Mouse (Mus musculus) kidney, adult 2 months (tissue): ENCODE measurements around the gene Lrmda. TPM values are rescaled to one million over a fixed set of nuclear protein-coding genes. Genes with fewer than 3 reads are reported as not detected.

Experiments
- DNase-seq: peaks from one replicate; pipeline ENCODE4 v3.0.0; 2021
- H3K27ac ChIP-seq: fragments of 200-500 bp; 2 replicates; pipeline ENCODE4 v1.5.1; 2012; ENCODE audit warnings: low read depth, low read length, control low read depth, inconsistent platforms; ENCODE audit not compliant: insufficient read depth
- H3K27me3 ChIP-seq: fragments of 200-500 bp; replicated peaks from 2 replicates; pipeline ENCODE4 v1.6.1; 2012; ENCODE audit warnings: mild to moderate bottlenecking, moderate library complexity, low read length, inconsistent platforms; ENCODE audit not compliant: control insufficient read depth, insufficient read depth
- H3K36me3 ChIP-seq: fragments of 200-500 bp; 2 replicates; pipeline ENCODE4 v1.6.1; 2012; ENCODE audit warnings: mild to moderate bottlenecking, moderate library complexity, low read length, inconsistent platforms; ENCODE audit not compliant: control insufficient read depth, insufficient read depth
- H3K4me1 ChIP-seq: fragments of 200-500 bp; 2 replicates; pipeline ENCODE4 v1.6.1; 2011; ENCODE audit warnings: low read length; ENCODE audit not compliant: control insufficient read depth, insufficient read depth
- H3K4me3 ChIP-seq: fragments of 200-500 bp; 2 replicates; pipeline ENCODE4 v1.5.1; 2011; ENCODE audit warnings: mild to moderate bottlenecking, low read depth, low read length, control low read depth; ENCODE audit not compliant: insufficient read depth
- CTCF ChIP-seq: fragments of 200-500 bp; conservative IDR thresholded peaks from 2 replicates; pipeline ENCODE4 v1.5.1; 2011; ENCODE audit warnings: low read depth, mild to moderate bottlenecking, control low read depth, low read length, moderate library complexity, mixed read lengths; ENCODE audit not compliant: insufficient read depth, insufficient read length
- POLR2A ChIP-seq: fragments of 200-500 bp; IDR thresholded peaks from one replicate; pipeline ENCODE4 v1.6.1; 2011; ENCODE audit warnings: low read depth, low read length, control low read depth
- WGBS: fragments of 180-500 bp; shearing (Covaris S2); methylation state at CpG from one replicate; pipeline ENCODE4 v1.1.7; 2018; 5-methylcytosine and 5-hydroxymethylcytosine counted together
- polyA plus RNA-seq: library from polyadenylated mRNA; depleted of rRNA; stranded (reverse); fragments of >200 nt; gene quantifications from 2 replicates; pipeline ENCODE4 v1.2.3, GENCODE M21; 2012

Lrmda gene
- polyA plus RNA-seq, 1 experiment, result 3.3 TPM

DNA sequence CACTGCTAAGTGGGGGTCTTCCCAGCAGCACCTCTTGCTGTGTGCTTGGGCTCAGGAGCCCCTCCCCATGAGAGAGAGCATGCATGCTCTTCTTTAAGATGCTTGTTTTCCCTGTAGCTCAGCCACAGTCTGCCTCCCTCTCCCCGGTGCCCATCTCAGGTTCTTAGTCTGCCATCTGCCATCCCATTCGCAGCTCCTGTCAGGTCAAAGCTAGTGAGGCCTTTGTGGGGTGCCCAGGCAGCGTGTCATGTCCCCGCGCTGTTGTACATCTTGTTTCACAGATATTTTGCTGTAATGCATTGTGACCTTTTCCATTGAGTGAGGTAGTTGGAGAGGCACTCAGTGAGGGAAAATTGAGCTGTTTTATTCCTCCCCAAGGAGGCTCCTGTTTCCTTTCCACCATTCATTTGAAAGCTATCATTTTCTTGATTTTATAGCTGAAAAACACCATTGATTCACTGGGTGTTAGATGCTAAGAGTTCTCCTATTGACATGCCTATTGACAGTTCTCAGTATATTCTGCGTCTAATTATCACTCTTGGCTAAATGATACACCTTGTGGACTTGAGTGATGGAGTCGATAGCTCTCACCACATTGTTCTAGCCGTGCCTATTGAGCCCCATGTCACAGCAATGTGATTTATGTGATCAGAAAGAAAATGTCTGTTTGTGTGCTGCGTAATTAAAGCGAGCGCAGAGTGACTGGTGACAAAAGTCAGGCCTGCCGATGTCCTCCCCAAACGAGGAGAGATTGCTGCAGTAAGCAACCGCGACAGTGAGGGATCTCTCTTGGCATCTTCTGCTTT is 335.5 kb downstream of the Lrmda start:
- no peaks in the 10 kb centered on the region for H3K27me3 ChIP-seq
- no peaks in the 10 kb centered on the region for H3K36me3 ChIP-seq
- no peaks in the 10 kb centered on the region for H3K4me1 ChIP-seq
- no peak for DNase-seq
- H3K27ac ChIP-seq, result no peak overlapping the region
- 79% methylated on average over 15 of the region's 15 CpGs for WGBS
- TF ChIP-seq POLR2A (no peak), CTCF (no peak)
- no peak overlapping the region for H3K4me3 ChIP-seq

DNA sequence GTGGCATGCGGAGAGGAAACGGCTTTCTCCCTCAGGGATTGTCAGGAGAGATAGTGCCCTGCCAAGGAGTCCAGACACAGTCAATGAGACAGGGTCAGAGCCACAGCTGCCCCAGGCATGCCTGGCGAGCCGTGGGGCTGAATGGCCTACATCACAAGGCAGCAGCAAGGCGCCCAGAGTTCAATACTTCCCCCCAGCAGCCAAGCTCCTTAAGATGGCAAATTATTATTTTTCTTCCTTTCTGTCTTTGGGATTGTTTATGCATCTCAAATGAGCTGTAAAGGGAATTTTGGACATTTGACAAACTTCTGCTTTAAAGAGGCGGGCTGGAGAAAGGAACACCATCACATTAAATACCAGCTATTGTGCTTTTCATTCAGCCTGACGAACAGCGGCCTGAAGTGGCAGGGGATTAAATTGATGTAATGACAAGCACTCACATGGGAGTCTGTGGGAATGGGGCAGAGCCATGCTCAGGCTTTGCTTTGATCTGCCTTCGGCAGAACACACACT is 338.5 kb downstream of the Lrmda start:
- DNase-seq, result no peak
- Histone ChIP-seq H3K27ac (no peak overlapping the region), H3K4me1 (no peaks in the 10 kb centered on the region), H3K36me3 (no peaks in the 10 kb centered on the region), H3K4me3 (no peak overlapping the region), H3K27me3 (no peaks in the 10 kb centered on the region)
- TF ChIP-seq POLR2A (no peak), CTCF (no peak)
- WGBS, result 86% methylated on average over 9 of the region's 9 CpGs

DNA sequence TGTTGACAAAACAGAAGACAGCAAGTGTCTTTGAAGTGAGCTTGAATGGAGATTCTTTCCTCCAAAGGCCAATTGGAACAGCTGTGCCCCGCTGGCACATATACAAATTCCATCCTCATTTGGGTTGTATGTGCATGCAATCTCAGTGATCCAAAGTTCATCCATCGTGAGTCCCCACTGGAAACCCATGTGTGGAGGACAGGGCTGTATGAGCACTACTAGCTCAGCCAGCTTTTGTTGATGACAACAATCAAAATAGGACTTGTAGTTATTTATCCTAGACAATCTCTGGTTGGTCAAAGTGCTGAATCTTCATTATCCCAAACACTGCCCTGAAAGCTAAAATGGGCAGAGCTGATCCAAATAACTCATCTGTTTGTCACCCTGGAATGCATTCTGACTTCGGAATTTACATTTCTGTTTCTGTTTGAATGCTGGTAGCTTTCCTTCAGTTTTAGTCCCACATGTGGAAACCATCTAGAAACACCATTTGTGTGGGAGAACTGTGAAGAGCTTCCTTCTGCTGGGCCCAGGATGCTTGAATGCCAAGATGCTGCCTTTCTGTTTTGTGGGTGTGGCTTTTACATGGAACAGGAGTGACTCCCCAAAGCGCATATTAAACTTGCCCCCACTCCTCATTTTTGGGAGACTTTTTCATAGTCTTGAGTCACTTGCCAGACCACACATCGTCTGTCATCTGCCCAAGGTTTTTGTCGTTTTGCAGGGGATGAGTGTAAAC is 344.7 kb downstream of the Lrmda start:
- 76% methylated on average over 6 of the region's 6 CpGs for WGBS
- Histone ChIP-seq H3K4me3 (no peak overlapping the region), H3K36me3 (no peaks in the 10 kb centered on the region), H3K4me1 (no peaks in the 10 kb centered on the region), H3K27ac (no peak overlapping the region), H3K27me3 (no peaks in the 10 kb centered on the region)
- TF ChIP-seq POLR2A (no peak), CTCF (no peak)
- DNase-seq, result no peak

DNA sequence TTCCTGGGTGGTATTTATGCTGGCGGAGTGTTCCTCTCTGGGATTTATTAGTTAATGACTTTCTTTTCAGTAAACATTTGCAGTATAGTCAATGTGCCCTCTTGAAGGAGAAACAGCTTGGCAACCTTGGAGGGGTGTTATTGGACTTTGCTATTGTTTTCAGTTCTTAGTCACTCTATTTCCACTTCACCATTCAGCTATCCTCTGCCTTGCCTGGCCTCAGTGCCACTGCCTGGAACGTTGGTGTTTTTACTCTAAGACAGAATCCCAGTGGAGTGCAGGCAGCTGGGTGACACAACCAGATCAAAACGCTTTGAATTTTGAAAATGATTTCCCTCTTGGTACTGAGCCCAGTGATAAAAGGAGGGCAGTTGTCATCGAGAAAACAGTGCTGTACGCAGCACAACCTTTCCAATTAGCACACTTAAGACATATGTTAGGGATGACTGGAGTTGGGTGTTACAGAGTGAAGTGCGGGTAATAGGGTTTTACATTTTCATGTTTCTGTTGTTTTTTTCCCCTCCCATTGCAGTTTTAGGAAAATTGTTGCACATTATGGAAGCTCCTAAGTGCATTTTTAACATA is 345.4 kb downstream of the Lrmda start:
- H3K4me1 ChIP-seq, result no peaks in the 10 kb centered on the region
- WGBS, result 72% methylated on average over 6 of the region's 6 CpGs

DNA sequence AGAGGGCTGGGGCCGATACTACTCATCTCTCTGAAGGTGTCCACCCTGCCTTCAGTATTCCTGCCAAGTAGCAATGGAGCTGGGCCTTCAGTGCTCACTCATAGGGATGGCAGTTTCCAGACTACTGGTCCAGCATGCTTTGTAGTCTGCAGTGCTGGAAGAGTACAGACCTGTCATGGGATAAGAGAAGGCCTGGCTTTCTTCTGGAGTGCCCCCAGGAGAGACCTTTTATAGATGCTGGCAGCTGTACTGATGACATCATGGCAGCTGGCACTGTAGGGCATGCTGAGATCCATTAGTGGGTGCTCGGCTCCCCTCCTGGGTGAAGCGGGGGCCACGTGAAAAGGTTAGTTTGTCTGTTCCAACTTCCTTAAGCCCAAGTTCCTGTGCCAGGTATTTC is 348.1 kb downstream of the Lrmda start:
- no peak overlapping the region for H3K4me3 ChIP-seq
- WGBS, result 92% methylated on average over 4 of the region's 4 CpGs
- H3K36me3 ChIP-seq, result no peaks in the 10 kb centered on the region
- no peaks in the 10 kb centered on the region for H3K4me1 ChIP-seq
- no peaks in the 10 kb centered on the region for H3K27me3 ChIP-seq
- TF ChIP-seq CTCF (no peak), POLR2A (no peak)
- no peak overlapping the region for H3K27ac ChIP-seq
- DNase-seq, result no peak

More for the DNA sequence above, 345.4 kb downstream of the Lrmda start:
- Histone ChIP-seq H3K4me3 (no peak overlapping the region), H3K27ac (no peak overlapping the region), H3K27me3 (no peaks in the 10 kb centered on the region), H3K36me3 (no peaks in the 10 kb centered on the region)
- TF ChIP-seq POLR2A (no peak), CTCF (no peak)
- no peak for DNase-seq

DNA sequence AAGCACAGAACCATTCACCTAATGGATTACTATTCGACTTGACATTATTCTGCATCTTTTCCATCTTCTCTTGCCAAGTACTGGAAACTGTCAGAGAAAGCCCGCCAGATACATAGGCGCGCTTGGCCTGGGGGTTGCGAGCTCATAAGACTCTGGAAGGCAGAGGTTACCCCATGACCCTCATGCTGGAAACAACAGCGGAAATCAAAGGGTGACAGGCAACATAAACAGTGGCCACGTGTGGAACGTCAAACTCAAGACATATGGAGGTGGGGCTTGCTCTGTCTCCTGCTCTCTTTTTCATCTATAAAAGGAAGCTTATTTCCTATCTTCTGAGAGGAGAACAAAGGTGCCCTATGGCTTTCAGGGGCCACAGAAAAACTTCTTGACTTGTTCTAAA is 351.6 kb downstream of the Lrmda start:
- no peaks in the 10 kb centered on the region for H3K36me3 ChIP-seq
- 63% methylated on average over 8 of the region's 8 CpGs for WGBS

More for the DNA sequence above, 351.6 kb downstream of the Lrmda start:
- Histone ChIP-seq H3K27ac (no peak overlapping the region), H3K4me3 (no peak overlapping the region), H3K27me3 (no peaks in the 10 kb centered on the region), H3K4me1 (no peaks in the 10 kb centered on the region; the same call in 1 of the 2 replicates)
- DNase-seq, result no peak
- TF ChIP-seq CTCF (no peak), POLR2A (no peak)
